Mouse (Mus musculus): ENCODE results near the gene Neurog1. TPM values are rescaled to one million over a fixed set of nuclear protein-coding genes. Genes with fewer than 3 reads are reported as not detected.

Neurog1 gene
- total RNA-seq, 2 experiments from 2014 or later, result not detected

DNA sequence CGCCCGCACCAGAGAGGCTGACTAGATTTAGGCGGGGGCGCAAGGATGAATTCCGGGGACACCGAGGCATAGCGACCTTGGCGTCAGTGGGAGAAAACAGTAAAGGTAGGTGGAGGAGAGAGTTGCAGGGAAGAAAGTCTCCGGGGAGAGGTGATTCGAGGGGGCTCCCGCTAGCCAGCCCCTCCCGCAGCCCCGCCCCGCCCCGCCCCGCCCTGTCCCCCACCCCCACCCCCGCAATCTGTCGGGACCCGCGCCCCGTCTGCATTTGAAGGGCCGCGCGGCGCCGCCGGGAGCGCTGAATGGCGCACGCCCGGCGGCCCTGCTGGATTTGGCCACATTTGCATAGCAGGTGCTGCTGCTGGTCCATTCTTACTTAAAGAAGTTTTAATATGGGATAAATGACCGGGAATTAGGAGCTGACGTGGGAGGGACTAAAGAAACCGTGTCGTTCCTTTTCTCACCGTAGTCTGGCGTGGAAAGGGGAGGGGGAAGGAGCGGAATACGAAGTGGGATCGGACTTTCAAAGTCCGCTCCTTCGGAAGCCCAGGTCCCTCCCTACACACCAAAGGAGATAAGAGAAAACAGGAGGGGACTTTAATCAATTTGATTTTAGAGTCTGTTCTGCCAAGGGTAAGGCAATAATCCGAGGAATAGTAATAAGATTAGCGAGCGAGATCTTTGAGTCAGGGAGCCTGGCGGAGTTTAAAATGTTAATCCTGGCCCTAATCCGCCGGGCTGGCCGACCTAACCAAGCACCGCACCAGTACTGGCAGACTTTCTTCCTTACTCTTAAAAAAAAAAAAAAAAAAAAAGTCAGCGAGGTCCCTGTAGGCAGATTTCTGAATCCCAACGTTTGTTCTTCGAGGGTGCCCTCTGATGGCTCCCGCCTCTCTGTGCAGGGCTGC lies 7.3 kb upstream of the Neurog1 start:
- intact Hi-C loops (cut with DNase I), result no loop called here
- no peak for DNase-seq

DNA sequence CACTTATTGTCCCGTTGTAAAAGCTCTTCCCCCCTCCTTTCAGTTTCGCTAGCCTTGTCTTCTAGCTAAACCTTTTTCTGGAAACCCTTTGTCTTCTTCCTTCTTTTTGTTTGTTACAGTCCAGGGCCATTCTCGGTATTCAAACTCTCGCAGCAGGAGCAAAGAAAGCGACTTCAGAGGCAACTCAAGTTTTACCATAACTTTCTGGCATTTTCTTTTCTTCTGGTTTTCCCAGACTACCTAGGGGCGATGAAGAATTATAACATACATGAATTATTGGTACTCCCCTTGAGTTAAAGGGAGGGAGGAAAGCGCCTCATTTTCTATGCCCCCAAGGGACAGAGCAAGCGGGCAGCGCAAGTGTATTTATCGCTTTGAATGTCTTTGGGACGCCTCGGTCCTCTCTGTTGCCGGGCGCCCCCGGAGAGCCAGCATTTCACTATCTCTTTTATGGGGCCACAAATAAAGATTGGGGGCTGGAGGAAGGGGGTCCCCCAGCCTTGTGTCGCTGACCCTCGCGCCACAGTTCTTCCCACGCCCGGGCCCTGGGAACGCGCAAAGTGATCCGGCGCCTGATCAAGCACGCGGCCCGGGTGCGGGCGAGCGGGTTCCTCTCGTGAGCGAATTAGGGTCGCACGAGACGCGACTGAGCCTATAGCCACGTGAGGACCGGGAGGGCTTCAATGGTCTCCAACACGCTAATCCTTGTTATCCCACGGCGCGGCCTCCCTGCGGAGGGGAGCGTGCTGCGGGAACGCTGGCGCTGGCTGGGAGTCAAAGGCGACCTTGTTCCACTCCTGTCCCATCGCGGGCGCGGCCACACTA lies 6.4 kb upstream of the Neurog1 start:
- intact Hi-C loops (cut with DNase I), result no loop called here
- no peak for DNase-seq

DNA sequence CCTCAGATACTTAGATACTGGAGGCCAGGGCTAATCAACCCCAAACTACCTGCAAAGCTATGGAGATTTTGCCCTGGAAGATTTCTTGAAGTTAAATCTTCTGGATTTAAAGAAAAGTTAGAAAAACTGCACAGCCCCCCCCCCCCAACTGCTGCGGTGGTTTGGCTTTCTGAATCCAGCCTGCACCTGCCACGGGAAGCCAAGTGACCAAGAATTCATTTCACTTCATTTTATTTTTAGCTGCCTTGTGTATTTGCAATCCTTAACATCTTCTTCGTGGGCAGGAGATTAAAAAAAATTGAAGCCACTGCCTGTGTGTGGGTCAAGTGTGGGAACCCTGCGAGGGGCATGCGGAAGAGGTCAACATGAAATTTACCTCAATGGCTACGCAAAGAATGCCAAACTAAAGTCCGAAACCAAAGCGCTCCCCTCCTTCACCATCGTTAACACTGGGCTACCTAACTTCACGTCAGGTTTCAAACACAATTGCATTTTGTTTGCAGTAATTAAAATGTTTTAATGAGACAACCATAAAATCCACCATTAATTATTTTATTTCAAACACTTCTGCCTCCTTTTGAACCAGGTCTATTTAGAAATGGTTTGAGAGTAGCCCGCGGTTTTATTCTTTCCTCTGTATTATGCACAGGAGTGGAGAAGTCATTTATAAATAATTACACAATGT lies 5.6 kb upstream of the Neurog1 start:
- intact Hi-C loops (cut with DNase I), result no loop called here
- DNase-seq, result no peak

DNA sequence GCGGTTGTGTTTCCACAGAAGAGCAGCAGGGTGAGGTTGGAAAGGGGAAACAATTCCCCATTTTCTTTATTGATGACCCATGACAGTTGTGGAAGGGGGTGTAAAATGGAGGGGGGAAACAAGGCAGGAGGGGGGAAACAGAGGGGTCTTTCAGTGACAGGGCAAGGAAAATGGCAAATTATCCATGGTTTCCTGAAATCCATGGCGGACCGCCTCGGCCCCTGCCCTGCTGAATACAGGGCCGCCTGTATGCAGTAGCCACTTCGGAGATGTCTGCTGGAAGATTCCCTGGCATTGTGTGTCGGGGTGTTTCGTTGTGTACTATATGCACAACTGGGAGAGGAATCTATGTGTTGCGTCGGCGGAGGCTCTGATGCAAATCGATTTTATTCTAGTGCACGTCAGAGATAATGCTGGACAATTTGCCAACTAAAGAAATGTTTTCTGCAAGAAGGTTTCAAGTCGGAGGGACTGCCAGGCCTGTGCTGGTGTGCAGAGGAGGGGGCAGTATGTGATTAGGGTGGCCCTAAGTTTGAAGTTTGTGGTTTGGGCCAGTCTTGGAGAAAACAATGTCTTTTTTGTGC lies 4.8 kb upstream of the Neurog1 start:
- intact Hi-C loops (cut with DNase I), result no loop called here

DNA sequence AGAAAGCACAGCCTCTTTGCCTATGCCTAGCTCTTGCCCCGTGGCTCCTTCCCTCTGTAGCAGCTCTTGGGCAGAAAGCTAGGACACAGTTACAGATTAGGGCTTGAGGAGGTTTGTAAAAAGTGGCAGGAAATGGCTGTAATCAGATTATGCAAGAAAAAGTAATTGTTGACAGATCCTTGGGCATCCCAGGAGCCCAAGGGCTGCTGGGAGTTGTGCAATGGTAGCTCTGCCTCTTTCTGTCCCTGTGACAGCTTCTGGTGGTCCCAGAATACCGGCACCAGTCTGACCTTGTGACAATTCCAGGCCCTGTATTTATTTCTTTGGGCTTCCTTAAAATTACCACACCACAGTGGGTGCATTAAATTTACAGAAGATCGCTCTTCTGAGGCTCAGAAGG lies 1.4 kb upstream of the Neurog1 start:
- intact Hi-C loops (cut with DNase I), result no loop called here
- no peak for DNase-seq

More for the DNA sequence above, 4.8 kb upstream of the Neurog1 start:
- no peak for DNase-seq

DNA sequence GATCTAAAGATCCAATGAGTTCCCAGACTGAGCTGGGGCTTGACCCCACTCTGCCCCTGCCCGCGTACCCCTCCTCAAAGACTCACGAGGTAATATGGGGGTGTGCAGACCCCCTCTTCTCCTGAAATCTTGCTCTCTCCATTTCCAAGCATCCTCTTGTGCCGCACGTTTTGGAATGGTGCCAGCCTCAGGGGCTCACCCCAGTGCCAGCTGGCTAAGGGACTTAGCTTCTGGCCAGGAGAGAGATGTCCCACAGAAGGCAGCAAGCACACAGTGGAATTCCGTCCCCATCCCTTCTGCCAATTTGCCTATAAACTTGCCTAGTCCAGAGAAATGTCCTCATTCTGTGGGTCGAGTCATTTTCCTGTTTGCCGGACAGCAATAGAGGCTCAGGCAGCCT lies 820 bp upstream of the Neurog1 start:
- intact Hi-C loops (cut with DNase I), result no loop called here
- DNase-seq, result no peak

DNA sequence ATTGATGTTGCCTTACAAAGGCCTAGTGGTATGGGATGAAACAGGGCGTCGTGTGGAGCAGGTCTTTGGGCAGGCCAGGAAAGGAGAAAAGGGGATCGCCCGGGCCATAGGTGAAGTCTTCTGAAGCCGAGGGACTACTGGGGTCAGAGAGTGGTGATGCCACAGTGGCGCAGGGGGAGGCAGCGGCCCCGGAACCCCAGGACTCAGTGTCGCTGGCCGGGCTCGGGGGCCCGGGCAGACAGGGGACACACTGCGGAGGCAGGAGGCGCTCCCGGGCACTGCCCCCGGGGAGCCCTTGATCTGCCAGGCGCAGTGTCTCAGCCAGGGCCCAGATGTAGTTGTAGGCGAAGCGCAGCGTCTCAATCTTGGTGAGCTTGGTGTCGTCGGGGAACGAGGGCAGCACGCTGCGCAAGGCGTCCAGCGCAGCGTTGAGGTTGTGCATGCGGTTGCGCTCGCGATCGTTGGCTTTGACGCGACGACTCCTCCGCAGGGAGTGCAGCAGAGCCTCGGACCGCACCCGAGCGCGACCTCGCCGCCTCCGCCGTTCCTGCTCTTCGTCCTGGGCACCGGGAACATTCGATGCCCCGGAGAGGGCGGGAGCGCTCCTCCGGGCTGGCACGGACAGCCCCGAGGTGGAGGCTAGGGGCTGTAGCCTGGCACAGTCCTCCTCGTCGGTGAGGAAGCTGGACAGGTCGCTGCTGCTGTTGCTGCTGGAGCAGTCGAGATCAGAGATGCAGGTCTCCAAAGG lies 613 bp downstream of the Neurog1 start:
- intact Hi-C loops (cut with DNase I), result no loop called here

DNA sequence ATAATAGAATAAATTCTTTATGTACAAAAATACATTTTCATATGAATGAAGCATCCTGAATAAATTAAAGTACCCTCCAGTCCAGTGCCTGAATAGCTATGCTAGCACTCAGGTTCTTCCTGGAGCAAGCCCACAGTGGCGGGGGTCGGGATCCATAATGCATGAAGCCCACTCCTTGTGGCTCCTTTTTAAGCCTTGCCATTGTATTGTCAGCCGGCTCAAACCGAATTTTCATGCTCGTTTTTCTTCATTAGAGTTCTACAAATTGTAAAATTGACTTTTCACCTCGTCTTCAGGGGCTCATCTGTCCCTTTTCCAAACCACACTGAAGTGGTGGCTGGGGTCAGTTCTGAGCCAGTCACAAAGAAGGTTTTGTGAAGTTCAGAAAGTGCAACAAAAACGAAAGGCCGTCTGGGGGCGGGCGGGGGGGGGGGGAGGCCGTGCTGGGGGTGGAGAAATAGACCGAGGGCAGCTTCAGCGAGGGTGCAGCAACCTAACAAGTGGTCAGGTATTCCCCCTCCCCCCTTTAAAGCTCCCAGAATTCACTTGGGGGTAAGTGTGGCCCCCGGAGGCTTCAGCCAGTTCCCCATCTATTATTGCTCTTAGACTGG lies 1.3 kb downstream of the Neurog1 start:
- no peak for DNase-seq
- intact Hi-C loops (cut with DNase I), result no loop called here

More for the DNA sequence above, 613 bp downstream of the Neurog1 start:
- no peak for DNase-seq

DNA sequence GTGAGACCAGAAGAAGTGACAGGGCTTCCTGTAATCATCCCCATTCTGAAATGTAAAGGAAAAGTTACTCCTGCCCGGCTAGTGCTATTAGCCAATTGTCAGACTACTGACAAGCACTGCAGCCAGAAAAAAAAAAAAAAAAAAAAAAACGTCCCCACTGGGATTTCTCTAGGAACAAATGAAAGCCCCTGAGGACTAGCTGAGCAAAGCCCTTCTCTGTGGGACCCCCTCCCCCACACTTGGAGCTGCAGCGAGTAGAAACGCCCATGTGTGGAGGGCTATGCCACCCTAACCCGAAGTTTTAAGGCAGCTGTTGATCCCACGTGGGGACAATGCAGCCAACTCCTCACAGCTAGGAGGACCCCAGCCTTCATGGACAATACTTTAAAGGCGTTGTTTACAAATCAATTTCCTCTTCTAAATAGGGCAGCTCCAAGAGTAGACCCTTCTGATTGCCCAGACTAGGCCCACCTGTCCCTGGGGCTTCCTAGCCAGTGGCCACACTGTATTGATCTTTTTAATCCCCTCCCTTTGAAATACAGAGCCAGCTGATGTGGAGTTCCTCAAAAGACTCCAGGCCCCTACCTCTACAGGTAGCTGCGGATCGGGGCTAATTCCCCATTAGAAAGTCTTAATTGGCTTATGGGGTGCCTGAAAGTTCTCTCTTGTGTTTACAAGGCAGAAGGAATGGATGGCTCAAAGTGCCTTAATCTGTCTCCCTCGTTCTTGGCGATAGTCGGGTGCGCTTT lies 2.2 kb downstream of the Neurog1 start:
- DNase-seq, result no peak
- intact Hi-C loops (cut with DNase I), result no loop called here

DNA sequence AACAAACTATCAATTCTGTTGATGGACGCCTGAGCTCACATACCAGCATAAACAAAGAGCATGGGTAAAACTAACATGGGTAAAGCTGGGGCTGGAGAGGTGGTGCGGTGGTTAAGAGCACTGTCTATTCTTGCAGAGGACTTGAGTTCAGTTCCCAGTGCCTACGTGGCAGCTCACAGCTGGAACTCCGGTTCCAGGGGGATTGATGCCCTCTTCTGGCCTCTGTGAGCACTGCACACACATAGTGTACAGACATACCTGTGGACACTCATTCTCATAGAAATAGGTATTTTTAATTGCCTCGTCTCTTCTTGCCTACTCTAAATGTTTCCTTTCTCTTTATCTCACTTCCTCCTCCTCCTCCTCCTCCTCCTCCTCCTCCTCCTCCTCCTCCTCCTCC lies 8.9 kb downstream of the Neurog1 start:
- intact Hi-C loops (cut with DNase I), result no loop called here
- DNase-seq, result no peak

DNA sequence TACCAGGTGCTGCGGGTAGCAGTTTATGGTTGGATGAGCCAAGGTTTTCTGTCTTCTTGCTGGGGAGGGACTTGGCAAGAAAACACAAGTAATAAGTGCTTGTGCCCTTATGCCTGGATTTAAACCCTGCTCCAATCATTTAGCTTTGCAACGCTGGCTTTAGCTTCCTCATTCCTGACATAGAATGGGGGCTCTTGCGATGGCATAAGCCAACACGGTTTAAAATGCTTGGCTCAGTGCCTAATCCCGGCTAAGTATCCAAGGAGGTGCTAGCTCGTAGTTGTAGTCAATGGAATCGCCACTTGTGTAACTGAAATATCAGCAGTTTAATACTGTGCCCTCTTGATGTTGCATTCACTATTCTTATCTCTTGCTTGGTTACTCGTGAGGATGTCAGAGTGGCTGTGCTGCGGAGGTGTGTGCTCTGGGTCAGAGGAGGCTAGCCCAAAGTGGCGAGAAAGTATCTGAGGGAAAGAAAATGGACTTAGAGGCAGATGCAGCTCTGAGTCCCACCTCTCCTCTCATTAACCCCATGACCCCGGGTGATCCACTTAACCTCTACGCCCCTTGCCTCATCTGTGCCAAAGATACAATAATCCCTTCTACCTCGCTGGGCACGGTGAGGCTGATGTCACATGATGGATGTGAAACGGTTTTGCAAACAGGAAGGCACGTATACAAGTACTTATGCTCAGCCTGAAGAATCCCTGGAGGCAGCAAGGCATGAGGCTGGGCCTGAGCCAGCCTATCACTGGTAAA lies 11.8 kb downstream of the Neurog1 start:
- no peak for DNase-seq
- intact Hi-C loops (cut with DNase I), result no loop called here

DNA sequence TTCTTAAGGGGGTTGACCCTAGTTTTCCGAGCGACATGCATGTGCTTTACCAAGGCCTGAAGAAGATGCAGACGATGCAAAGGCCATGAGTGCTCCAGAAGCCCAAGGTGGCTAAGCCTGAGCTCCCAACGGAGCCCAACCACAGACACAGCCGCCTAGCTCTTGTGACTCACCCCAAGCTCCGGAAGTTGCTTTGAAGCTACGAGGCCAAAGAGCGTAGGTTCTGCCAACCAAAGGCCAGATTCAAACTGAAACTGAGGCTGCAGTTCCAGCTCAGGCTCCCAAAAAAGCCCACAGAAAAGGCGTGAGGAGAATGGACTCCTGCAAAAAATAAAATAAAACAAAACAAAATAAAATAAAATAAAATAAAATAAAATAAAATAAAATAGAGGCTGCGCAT lies 14.1 kb downstream of the Neurog1 start:
- DNase-seq, result no peak
- intact Hi-C loops (cut with DNase I), result no loop called here

DNA sequence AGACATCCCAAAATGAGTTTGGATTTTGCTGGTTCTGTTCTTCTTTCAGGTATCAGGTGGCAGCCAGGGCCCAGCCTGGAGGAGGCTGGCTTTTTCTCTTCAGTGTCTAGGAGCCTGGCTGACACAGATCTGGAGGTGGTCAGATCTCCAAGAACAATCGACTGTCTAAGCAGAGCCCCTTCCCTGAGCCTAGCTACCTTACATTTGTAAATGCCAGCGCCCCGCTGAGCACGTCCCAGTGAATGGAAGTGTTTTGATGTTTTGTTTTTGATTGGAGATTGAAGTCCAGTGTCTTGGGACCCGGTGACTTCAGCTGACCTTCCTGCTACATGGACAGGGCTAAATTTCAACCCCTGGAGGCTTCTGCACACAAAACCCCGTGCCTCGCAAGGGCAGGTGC lies 15.8 kb downstream of the Neurog1 start:
- DNase-seq, result no peak
- intact Hi-C loops (cut with DNase I), result no loop called here

DNA sequence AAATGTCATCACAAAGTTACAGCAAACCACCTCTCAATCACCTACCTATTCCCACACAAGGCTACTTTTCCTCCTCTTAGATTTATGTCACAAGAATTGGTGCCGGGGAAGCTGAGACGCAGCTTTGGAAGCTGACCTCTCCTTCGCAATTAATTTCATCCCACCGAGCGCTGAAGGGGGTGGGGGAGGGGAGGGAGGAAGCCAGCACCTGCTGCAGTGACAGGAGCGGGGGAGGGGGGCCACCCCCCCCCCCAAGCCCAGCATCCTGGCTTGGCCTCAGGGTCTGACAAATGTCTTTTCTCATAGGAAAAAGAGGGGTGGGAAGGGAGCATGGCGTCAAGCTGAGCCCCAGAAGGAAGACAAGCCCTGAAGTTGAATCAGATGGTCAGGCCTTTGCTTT lies 23.2 kb downstream of the Neurog1 start:
- intact Hi-C loops (cut with DNase I), result no loop called here
- no peak for DNase-seq

DNA sequence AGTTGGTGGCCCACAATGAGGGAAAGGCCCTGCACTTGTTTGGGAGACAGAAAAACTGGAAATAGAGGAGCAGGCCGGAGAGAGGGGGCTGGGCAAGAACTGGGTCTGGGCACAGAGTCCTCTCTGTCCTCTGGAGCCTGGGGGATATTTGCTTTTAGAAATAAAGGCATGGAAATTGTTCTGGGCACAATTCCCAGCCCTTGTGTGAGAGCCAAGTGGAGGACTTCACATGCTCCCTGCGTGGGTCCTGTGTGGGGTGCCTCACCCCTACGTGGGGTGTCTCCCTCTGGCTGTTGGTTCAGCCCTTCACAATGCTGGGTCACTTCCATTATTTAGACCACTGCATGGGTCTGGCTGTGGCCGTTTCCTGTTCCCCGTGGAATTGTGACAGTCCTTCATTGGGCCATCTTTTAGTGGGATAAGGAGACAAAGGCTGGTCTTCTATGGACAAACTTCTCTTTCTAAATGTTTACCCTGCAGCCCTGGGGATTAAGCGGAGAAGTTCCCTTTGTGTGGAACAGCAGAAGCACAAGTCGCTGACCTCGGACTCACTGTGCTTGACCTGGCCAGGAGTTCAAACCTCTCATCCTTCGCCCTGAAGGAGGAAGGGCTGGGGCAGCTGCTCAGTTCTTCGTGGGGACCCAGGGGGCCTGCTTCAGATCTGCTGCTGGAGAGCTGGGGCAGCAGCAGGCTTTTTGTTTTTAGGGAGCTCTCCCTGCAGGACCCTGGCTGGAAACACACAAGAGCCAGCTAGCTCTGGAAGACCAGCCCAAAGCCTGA lies 25.6 kb downstream of the Neurog1 start:
- no peak for DNase-seq
- intact Hi-C loops (cut with DNase I), result no loop called here

DNA sequence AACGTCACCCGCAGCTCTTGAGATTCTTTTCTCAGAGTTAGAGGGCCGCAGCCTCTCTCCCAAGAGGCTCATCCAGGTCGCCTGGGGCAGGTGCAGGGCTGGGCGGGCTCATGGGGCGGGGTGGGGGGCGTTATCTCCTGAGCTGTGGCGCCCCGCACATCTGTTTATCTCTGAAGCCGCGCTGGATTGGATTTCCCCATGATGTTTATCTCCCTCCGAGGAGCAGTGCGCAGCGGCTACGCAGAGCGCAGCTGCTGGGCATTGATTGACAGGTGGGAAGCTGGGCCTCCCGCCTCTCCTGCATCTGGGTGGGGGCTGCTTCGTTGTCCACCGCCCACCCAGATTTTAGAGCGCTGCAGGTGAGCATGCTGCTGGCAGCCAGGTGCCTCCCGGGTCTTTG lies 28.3 kb downstream of the Neurog1 start:
- intact Hi-C loops (cut with DNase I), result no loop called here
- no peak for DNase-seq

DNA sequence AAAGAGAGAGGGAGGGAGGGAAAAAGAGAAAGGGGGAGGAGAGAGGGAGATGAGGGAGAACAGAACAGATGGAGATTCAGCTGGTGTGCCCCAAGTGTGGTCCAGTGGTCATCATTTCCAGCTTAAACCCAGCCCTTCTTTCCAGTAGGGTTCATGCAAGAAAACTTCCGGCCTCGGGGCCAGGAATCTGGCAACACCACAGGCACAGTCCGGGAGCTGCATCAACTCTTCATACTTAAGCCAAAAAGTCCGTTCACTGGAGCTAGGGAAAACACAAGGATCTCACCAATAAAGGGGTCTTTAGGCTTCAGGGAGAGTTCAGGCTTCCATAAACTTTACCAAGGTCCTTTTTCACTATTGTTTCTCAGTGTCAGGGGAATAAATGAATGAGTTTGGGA lies 29.1 kb downstream of the Neurog1 start:
- intact Hi-C loops (cut with DNase I), result no loop called here
- DNase-seq, result no peak

All from gastrocnemius, postnatal 36 days (tissue).